Mouse (Mus musculus): Measurements from ENCODE around the gene Ints14.

DNA sequence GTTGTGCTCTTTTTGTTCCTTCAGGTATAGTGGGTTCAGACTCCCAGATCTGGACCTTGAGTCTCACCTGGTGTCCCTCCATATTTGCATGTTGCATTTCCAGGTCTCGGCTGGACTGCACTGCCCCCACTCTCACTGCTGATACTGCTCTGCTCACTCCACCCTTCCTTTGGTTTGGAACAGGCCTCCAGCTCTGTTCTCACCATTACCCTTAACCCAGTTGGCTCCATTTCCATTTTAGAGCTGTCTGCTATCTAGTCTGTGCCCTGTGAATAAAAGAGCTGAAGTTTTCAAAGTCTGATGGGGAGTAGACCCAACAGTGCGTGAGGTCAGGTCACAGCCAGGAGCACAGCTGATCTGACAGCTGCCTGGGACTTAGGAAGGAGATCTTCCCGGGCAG is 19.8 kb downstream of the Ints14 start:
- TF ChIP-seq CTCF (IDR thresholded peaks at IDR 0.05; ENCODE audit: low read depth) (no peak), EP300 (IDR thresholded peaks at IDR 0.05; ENCODE audit: low read depth) (no peak)

All from heart, postnatal 0 days (tissue).